Mouse (Mus musculus) left cerebral cortex, postnatal 10 days (tissue): ENCODE measurements around the gene 4930469K13Rik. TPM values are rescaled to one million over a fixed set of nuclear protein-coding genes. Genes with fewer than 3 reads are reported as not detected.
"Not testable (repeated sequence)": the region's sequence is repeated elsewhere in the genome, so short reads cannot be mapped to it uniquely, and the experiment has no call there.

Experiments used
- DNase-seq, 2 experiments: peaks; one replicate each; pipeline ENCODE4 v3.0.0; 2021 to 2022; ENCODE audit warnings: low spot score in 2 of 2, mixed read lengths in 1 of 2; ENCODE audit errors: extremely low spot score in 1 of 2
- intact Hi-C: fragments of 180-260 bp; cut with DNase I; formaldehyde crosslinking; loops from one replicate; pipeline ENCODE4 v1.15.1; 2025
- total RNA-seq, 2 experiments: library from RNA; stranded (reverse); gene quantifications; 2 replicates each; pipeline ENCODE4 v1.2.3; 2021

Gene 4930469K13Rik
- not detected for total RNA-seq

GRCm38 (mm10) chr11:34098422-34098821 lies at the start of gene 4930469K13Rik:
Gene 4930469K13Rik (minus strand): TSS chr11:34098554.
- intact Hi-C loops, result no loop called here
- DNase-seq, result no peak

GRCm38 (mm10) chr11:34146934-34147333 lies 48.6 kb upstream of the 4930469K13Rik start:
- intact Hi-C loops, result no loop called here
- DNase-seq, result no peak

GRCm38 (mm10) chr11:34144421-34144820 lies 46.1 kb upstream of the 4930469K13Rik start:
- no peak for DNase-seq
- intact Hi-C loops, result no loop called here

- no peak for DNase-seq
- intact Hi-C loops, result no loop called here
These were observed 45.6 kb upstream of the 4930469K13Rik start for GRCm38 (mm10) chr11:34143984-34144383.

GRCm38 (mm10) chr11:34139296-34139695 lies 40.9 kb upstream of the 4930469K13Rik start:
- intact Hi-C loops, result no loop called here
- DNase-seq, result no peak

GRCm38 (mm10) chr11:34128412-34128811 lies 30.1 kb upstream of the 4930469K13Rik start:
- no peak for DNase-seq
- intact Hi-C loops, result no loop called here

- intact Hi-C loops, DNase-seq: not testable (repeated sequence)
These were observed 27.4 kb upstream of the 4930469K13Rik start for GRCm38 (mm10) chr11:34125727-34126126.

- no peak for DNase-seq
- intact Hi-C loops, result no loop called here
These were observed 26.5 kb upstream of the 4930469K13Rik start for GRCm38 (mm10) chr11:34124852-34125251.

- DNase-seq, result peak in 1 of 2 experiments; percentile 47
- intact Hi-C loops, result loop anchor here (2.0 kb wide), 1 partner anchor 90 kb away; no protein-coding TSS in a partner anchor
These were observed 24.8 kb upstream of the 4930469K13Rik start for GRCm38 (mm10) chr11:34123147-34123546.

- DNase-seq, result no peak
- intact Hi-C loops, result no loop called here
These were observed 20.0 kb upstream of the 4930469K13Rik start for GRCm38 (mm10) chr11:34118319-34118718.

GRCm38 (mm10) chr11:34117581-34117980 lies 19.2 kb upstream of the 4930469K13Rik start:
- intact Hi-C loops, result no loop called here

GRCm38 (mm10) chr11:34116572-34117135 lies 18.3 kb upstream of the 4930469K13Rik start:
- intact Hi-C loops, result no loop called here
- DNase-seq, result no peak

More at GRCm38 (mm10) chr11:34117581-34117980, 19.2 kb upstream of the 4930469K13Rik start:
- DNase-seq, result no peak

GRCm38 (mm10) chr11:34113760-34114159 lies 15.4 kb upstream of the 4930469K13Rik start:
- no peak for DNase-seq
- intact Hi-C loops, result no loop called here

- intact Hi-C loops, result no loop called here
- peak; percentile 22 to 43 for DNase-seq
These were observed 14.5 kb upstream of the 4930469K13Rik start for GRCm38 (mm10) chr11:34112781-34113380.

GRCm38 (mm10) chr11:34111940-34112339 lies 13.6 kb upstream of the 4930469K13Rik start:
- intact Hi-C loops, result no loop called here
- DNase-seq, result no peak

GRCm38 (mm10) chr11:34109260-34109659 lies 10.9 kb upstream of the 4930469K13Rik start:
- intact Hi-C loops, result no loop called here
- DNase-seq, result no peak

- DNase-seq, result no peak
- intact Hi-C loops, result no loop called here
These were observed 6.6 kb upstream of the 4930469K13Rik start for GRCm38 (mm10) chr11:34104919-34105318.

- DNase-seq, result no peak
- intact Hi-C loops, result no loop called here
These were observed 3.5 kb upstream of the 4930469K13Rik start for GRCm38 (mm10) chr11:34101827-34102226.

GRCm38 (mm10) chr11:34087064-34087463 lies 11.3 kb downstream of the 4930469K13Rik start:
- intact Hi-C loops, result no loop called here
- no peak for DNase-seq

- no peak for DNase-seq
- intact Hi-C loops, result no loop called here
These were observed 12.1 kb downstream of the 4930469K13Rik start for GRCm38 (mm10) chr11:34086164-34086751.
